Mouse (Mus musculus) right cerebral cortex, postnatal 4 days (tissue): ENCODE results near the gene Slc35f3.

Experiments used
- DNase-seq: peaks from one replicate; pipeline ENCODE4 v3.0.0-alpha.2; 2022

The Slc35f3 gene

DNA sequence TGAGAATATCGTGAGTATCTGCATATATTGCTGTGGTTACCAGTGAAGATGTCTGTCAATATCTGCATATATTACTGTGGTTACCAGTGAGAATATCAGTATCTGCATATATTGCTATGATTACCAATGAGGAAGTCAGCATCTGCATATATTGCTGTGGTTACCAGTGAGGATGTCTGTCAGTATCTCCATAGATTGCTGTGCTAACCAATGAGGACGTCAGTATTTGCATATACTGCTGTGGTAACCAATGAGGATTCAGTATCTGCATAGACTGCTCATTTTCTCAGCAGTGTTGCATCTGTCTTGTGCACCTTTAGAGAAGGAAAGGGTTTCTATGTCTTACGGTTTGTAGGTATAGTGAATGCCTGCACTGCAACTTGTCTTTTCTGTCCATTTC is 122.5 kb downstream of the Slc35f3 start:
- no peak for DNase-seq

- DNase-seq = peak; percentile 96
These were observed 124.0 kb downstream of the Slc35f3 start, which contains the start of gene Coa6 for GRCm38 (mm10) chr8:126422174-126422919. Coa6 (plus strand) TSS chr8:126422515.

DNA sequence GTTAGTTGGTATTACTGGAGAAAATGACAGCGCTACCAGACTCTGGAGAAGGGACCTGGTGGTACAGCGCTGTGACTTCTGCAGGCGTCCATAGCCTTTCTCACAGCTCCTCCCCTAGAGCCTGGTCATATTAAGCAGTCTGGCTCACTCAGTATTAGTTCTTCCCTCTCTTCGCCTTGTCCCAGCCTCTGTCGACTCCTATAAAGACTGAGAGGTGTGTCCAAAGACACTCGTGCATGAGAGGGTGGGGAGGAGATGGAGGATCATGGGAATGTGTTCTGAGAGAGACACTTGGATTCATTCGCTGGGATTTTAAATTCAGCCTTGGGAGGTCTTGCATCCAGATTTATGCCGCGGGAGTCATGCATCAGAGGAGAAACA is 124.6 kb downstream of the Slc35f3 start:
- peak; percentile 11 for DNase-seq

DNA sequence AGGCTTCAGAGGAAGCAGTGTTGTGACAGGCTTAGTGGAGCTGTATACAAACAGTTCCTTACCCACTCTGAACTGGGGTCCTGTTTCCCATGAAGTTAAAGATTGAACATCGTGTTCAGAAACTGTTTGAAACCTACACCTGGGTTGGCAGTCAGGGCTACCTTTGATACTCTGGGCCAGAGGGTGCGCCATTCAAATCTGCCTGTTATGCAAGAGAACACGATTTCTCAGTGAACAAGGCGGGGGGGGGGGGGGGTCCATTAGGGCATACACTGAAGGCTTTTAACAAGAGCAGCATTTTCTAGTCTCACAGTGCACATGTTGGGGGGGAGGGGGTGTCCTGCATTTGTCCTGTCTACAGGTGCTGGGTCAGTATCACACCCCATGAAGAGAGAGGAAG is 125.8 kb downstream of the Slc35f3 start:
- no peak for DNase-seq

GRCm38 (mm10) chr8:126424946-126425345 is 126.6 kb downstream of the Slc35f3 start:
- DNase-seq = no peak

DNA sequence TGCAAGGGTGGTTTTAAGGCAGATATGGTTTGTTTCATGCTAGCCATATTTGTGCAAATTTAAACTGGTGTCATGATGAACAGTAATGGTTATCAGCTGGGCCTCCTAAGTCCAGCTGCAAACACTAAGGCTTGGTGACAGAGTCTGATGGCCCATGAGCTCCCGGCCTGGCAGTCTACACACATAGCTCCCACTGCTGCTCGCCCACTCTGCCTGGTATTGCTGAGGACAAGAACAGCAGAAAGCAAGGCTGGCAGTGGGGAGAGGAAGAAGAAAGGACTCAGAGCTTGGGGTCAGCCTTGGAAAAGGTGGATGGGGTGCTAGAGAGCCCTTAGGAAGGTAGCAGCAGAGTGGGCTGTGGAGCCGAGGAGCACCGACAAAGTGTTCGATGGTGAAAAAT is 131.3 kb downstream of the Slc35f3 start:
- DNase-seq = no peak

- DNase-seq = peak; percentile 19
These were observed 135.5 kb downstream of the Slc35f3 start for GRCm38 (mm10) chr8:126433827-126434226.

- no peak for DNase-seq
These were observed 140.6 kb downstream of the Slc35f3 start for GRCm38 (mm10) chr8:126438937-126439336.
